Mouse (Mus musculus) layer of hippocampus, postnatal 14 days (tissue): ENCODE measurements around the gene Pnma5. TPM values are rescaled to one million over a fixed set of nuclear protein-coding genes. Genes with fewer than 3 reads are reported as not detected.
"Not testable (repeated sequence)": the region's sequence is repeated elsewhere in the genome, so short reads cannot be mapped to it uniquely, and the experiment has no call there.

Experiments
- DNase-seq, 2 experiments: peaks; one replicate each; pipeline ENCODE4 v3.0.0; 2021 to 2022; ENCODE audit warnings: low spot score in 2 of 2, mixed read lengths in 1 of 2
- long read RNA-seq, 2 experiments: library from polyadenylated mRNA; stranded (forward); transcript quantifications; one replicate each; pipeline ENCODE4 v2.0.0; 2021
- total RNA-seq, 2 experiments: library from RNA; stranded (reverse); gene quantifications; 2 replicates each; pipeline ENCODE4 v1.2.3; 2021

Gene Pnma5
- total RNA-seq = under 1 TPM; 0.52 to 0.62 TPM
- long read RNA-seq, experiment 1 = 0 reads
- long read RNA-seq, experiment 2 = 0 reads

GRCm38 (mm10) chrX:73037003-73037402, at the start of gene Pnma5:
Gene Pnma5, minus strand, starts transcription at chrX:73037103.
- no peak for DNase-seq

GRCm38 (mm10) chrX:73082267-73083055, 45.6 kb upstream of the Pnma5 start, which contains the start of gene Xlr4a:
Gene Xlr4a, minus strand, starts transcription at chrX:73082478.
- not testable (repeated sequence) for DNase-seq

- not testable (repeated sequence) for DNase-seq
Observed at GRCm38 (mm10) chrX:73066765-73067312, 29.9 kb upstream of the Pnma5 start.

- no peak for DNase-seq
Observed at GRCm38 (mm10) chrX:73064415-73064793, 27.5 kb upstream of the Pnma5 start, which contains the start of gene Pnma3. Gene Pnma3, plus strand, starts transcription at chrX:73064787.

GRCm38 (mm10) chrX:73063512-73064414, 26.9 kb upstream of the Pnma5 start:
- DNase-seq = peak; percentile 29 to 40

- DNase-seq = no peak
Observed at GRCm38 (mm10) chrX:73062323-73062722, 25.4 kb upstream of the Pnma5 start.

GRCm38 (mm10) chrX:73061528-73061927, 24.6 kb upstream of the Pnma5 start:
- no peak for DNase-seq

GRCm38 (mm10) chrX:73053860-73054563, 17.1 kb upstream of the Pnma5 start:
- peak; percentile 95 to 96 for DNase-seq

GRCm38 (mm10) chrX:73039666-73040065, 2.8 kb upstream of the Pnma5 start:
- DNase-seq = no peak

GRCm38 (mm10) chrX:73038831-73039230, 1.9 kb upstream of the Pnma5 start:
- DNase-seq = no peak

GRCm38 (mm10) chrX:73012846-73013245, 24.1 kb downstream of the Pnma5 start:
- no peak for DNase-seq

- peak; percentile 91 to 95 for DNase-seq
Observed at GRCm38 (mm10) chrX:73007597-73008479, 29.1 kb downstream of the Pnma5 start.

- DNase-seq = no peak
Observed at GRCm38 (mm10) chrX:73005678-73006077, 31.2 kb downstream of the Pnma5 start.

GRCm38 (mm10) chrX:73003110-73003509, 33.8 kb downstream of the Pnma5 start:
- no peak for DNase-seq

- no peak for DNase-seq
Observed at GRCm38 (mm10) chrX:72995542-72995941, 41.4 kb downstream of the Pnma5 start.

GRCm38 (mm10) chrX:72992291-72992919, 44.5 kb downstream of the Pnma5 start:
- DNase-seq = no peak

GRCm38 (mm10) chrX:72990581-72990980, 46.3 kb downstream of the Pnma5 start:
- no peak for DNase-seq

- no peak for DNase-seq
Observed at GRCm38 (mm10) chrX:72988431-72988830, 48.5 kb downstream of the Pnma5 start.

GRCm38 (mm10) chrX:72987520-72987905, 49.4 kb downstream of the Pnma5 start:
- DNase-seq = no peak
